In genomic region chr7:47157743-47158142, GRCm38 (mm10) we compare ENCODE assay signal across 23 mouse cellular contexts. TPM values are rescaled to one million over a fixed set of nuclear protein-coding genes. Genes with fewer than 3 reads are reported as not detected.
"Had no signal": no experiment of that assay in that cellular context is flagged by ENCODE, and none has a peak within 500 bp of the region (broad histone marks: within the 10 kb centered on the region; RNA-seq: fewer than 3 reads in every experiment).

No protein-coding gene starts in this region.

- H3K4me1 ChIP-seq: limb, embryonic 12.5 days; liver, embryonic 13.5 days; lung, embryonic 15.5 days; midbrain, embryonic 13.5 days; neural tube, embryonic 15.5 days had no signal

- H3K9ac ChIP-seq: limb, embryonic 12.5 days; liver, embryonic 13.5 days; liver, postnatal 0 days; lung, embryonic 15.5 days; midbrain, embryonic 13.5 days; neural tube, embryonic 15.5 days had no signal

- DNase-seq: kidney, adult 18-20 months; kidney, postnatal 36 days; layer of hippocampus, adult 9-11 months; liver; liver, embryonic 13.5 days; liver, postnatal 0 days; lung, postnatal 14 days; retina, postnatal 1 day; right cerebral cortex, postnatal 4 days; thymus, adult 18-20 months; thymus, postnatal 14 days had no signal

- H3K4me3 ChIP-seq: limb, embryonic 12.5 days; liver, embryonic 13.5 days; lung, embryonic 15.5 days; midbrain, embryonic 13.5 days; myocyte; neural tube, embryonic 15.5 days had no signal

- H3K27ac ChIP-seq: limb, embryonic 12.5 days; liver, embryonic 13.5 days; lung, embryonic 15.5 days; macrophage; midbrain, embryonic 13.5 days; neural tube, embryonic 15.5 days had no signal

- ATAC-seq: inflammation-experienced regulatory T-cells, adult 6 months; liver, postnatal 0 days; midbrain, embryonic 13.5 days had no signal

- H3K9me3 ChIP-seq: liver, embryonic 13.5 days; lung, embryonic 15.5 days; midbrain, embryonic 13.5 days; neural tube, embryonic 15.5 days had no signal

- H3K27me3 ChIP-seq: limb, embryonic 12.5 days; liver, embryonic 13.5 days; lung, embryonic 15.5 days; midbrain, embryonic 13.5 days; neural tube, embryonic 15.5 days had no signal

- H3K36me3 ChIP-seq: limb, embryonic 12.5 days; liver, embryonic 13.5 days; lung, embryonic 15.5 days; midbrain, embryonic 13.5 days; neural tube, embryonic 15.5 days had no signal

- H3K4me2 ChIP-seq: limb, embryonic 12.5 days; liver, embryonic 13.5 days; lung, embryonic 15.5 days; midbrain, embryonic 13.5 days; neural tube, embryonic 15.5 days had no signal

RNA-seq across cellular contexts. Expression of gene Ptpn5, which starts 24.3 kb away (rescaled TPM):
- polyA plus RNA-seq: liver, postnatal 0 days; macrophage had no signal

RNA-seq across cellular contexts. Expression of gene Mrgpra6, which starts 47.0 kb away (rescaled TPM):
- total RNA-seq: layer of hippocampus, adult 18-20 months; left cerebral cortex, postnatal 36 days; midbrain, postnatal 0 days had no signal
- polyA plus RNA-seq: inflammation-experienced regulatory T-cells, adult 6 months; kidney, embryonic 16.5 days; limb, embryonic 12.5 days; liver, embryonic 13.5 days; liver, postnatal 0 days; lung, embryonic 15.5 days; macrophage; midbrain, embryonic 13.5 days; midbrain, postnatal 0 days; myocyte; neural tube, embryonic 11.5 days; neural tube, embryonic 15.5 days had no signal
